Mouse (Mus musculus) C2C12 (cell line): ENCODE measurements around the gene Ccdc117. TPM values are rescaled to one million over a fixed set of nuclear protein-coding genes. Genes with fewer than 3 reads are reported as not detected.
"Not testable (repeated sequence)": the region's sequence is repeated elsewhere in the genome, so short reads cannot be mapped to it uniquely, and the experiment has no call there.

ENCODE experiments used
- H3K27me3 ChIP-seq: one replicate; pipeline ENCODE4 v1.6.1; 2011; ENCODE audit not compliant: control insufficient read depth, insufficient read depth, insufficient read length
- H3K36me3 ChIP-seq: one replicate; pipeline ENCODE4 v1.6.1; 2011; ENCODE audit not compliant: control insufficient read depth, insufficient read depth
- H3K4me3 ChIP-seq: one replicate; pipeline ENCODE4 v1.5.1; 2011; ENCODE audit warnings: mild to moderate bottlenecking, control low read depth; ENCODE audit not compliant: poor library complexity, insufficient read depth, severe bottlenecking
- H3K79me2 ChIP-seq: one replicate; pipeline ENCODE4 v1.6.1; 2011; ENCODE audit not compliant: control insufficient read depth, insufficient read depth
- H3K79me3 ChIP-seq: one replicate; pipeline ENCODE4 v1.6.1; 2011; ENCODE audit warnings: low read depth, control low read depth
- H3ac ChIP-seq: one replicate; pipeline ENCODE3; 2011; ENCODE audit warnings: low read depth; ENCODE audit not compliant: control insufficient read depth, insufficient read length
- CEBPB ChIP-seq: IDR thresholded peaks from one replicate; pipeline ENCODE4 v1.6.1; 2011; ENCODE audit warnings: low read depth, mild to moderate bottlenecking, control low read depth, moderate library complexity
- CTCF ChIP-seq: IDR thresholded peaks from one replicate; pipeline ENCODE4 v1.5.1; 2011; ENCODE audit not compliant: control insufficient read depth, insufficient read depth, insufficient read length
- FOSL1 ChIP-seq: IDR thresholded peaks from one replicate; pipeline ENCODE4 v1.8.0; 2011; ENCODE audit warnings: mild to moderate bottlenecking, low read length; ENCODE audit not compliant: poor library complexity, insufficient read depth, severe bottlenecking
- MAX ChIP-seq: IDR thresholded peaks from one replicate; pipeline ENCODE4 v1.6.1; 2011; ENCODE audit warnings: mild to moderate bottlenecking, control low read depth
- MYOD1 ChIP-seq: IDR thresholded peaks from one replicate; pipeline ENCODE4 v1.6.1; 2011; ENCODE audit warnings: low read depth; ENCODE audit not compliant: control insufficient read depth, insufficient read length
- MYOG ChIP-seq: IDR thresholded peaks from one replicate; pipeline ENCODE4 v1.6.1; 2011; ENCODE audit not compliant: control insufficient read depth, insufficient read length; ENCODE audit errors: extremely low read depth
- USF1 ChIP-seq: IDR thresholded peaks from one replicate; pipeline ENCODE4 v1.6.1; 2011; ENCODE audit warnings: low read depth, mild to moderate bottlenecking, control low read depth, moderate library complexity
- polyA plus RNA-seq: library from polyadenylated mRNA; unstranded; fragments of >200 nt; fragmentation: generic; extraction: Trizol; gene quantifications from one replicate; pipeline ENCODE4 v1.2.1, GENCODE M21; 2012; ENCODE audit warnings: missing spikeins

The Ccdc117 gene
- polyA plus RNA-seq, 1 experiment: 7.7 TPM

DNA sequence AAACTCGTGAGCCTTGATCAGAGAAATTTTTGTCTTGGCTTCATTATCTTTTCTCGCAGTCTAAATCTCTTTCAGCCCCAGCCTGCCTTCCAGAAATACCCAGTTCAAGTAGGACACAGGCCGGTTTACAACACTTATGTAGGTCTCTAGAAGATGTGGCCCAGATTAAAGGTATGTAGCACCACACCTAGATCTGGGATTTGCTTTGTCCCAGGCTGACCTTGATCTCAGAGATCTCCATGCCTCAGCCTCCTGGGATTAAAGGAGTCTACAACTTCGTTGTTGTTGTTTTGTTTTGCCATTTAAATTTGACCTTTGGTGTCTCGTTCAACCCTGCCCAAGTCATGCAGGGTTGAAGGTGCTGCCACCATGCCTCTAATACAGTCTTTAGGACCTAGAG, 46.1 kb downstream of the Ccdc117 start:
- peaks cover 12% of the 10 kb centered on the region for H3K27me3 ChIP-seq
- no peaks in the 10 kb centered on the region for H3K36me3 ChIP-seq
- no peaks in the 10 kb centered on the region for H3K79me3 ChIP-seq
- no peak overlapping the region for H3K4me3 ChIP-seq
- no peak overlapping the region for H3ac ChIP-seq
- H3K79me2 ChIP-seq: no peaks in the 10 kb centered on the region
- no peak for TF ChIP-seq MAX

DNA sequence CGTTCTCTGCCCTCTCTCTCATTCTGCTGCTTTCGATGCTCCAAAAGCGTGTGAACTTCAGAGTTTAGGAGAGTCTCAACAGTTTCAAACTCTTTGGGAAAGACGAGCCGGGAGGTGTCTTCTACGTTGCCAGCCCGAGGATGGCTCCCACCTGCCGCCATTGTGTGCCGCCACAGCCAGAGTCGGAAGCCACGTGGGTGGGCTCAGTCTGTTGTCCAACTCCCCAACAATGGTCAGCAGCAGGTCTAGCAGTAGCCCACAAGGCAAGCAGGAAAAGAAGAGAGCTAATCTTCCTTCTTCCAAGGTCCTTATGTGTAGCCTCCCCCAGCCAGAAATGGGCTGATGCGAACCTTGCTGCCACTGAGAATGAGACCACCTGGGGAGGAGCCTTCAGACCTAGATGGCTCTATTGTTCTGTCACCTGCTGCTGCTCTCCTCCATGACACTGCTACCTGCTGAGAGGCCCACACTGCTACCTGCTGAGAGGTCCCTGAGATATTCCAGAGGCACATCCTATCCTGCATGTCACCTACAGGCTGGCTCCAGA, 46.6 kb downstream of the Ccdc117 start:
- Histone ChIP-seq H3K4me3 (no peak overlapping the region), H3ac (no peak overlapping the region), H3K36me3 (no peaks in the 10 kb centered on the region), H3K79me2 (no peaks in the 10 kb centered on the region), H3K79me3 (no peaks in the 10 kb centered on the region), H3K27me3 (peaks cover 7% of the 10 kb centered on the region)
- TF ChIP-seq MYOG (no peak), MAX (no peak), MYOD1 (no peak), CEBPB (no peak), FOSL1 (no peak), CTCF (no peak), USF1 (no peak)

DNA sequence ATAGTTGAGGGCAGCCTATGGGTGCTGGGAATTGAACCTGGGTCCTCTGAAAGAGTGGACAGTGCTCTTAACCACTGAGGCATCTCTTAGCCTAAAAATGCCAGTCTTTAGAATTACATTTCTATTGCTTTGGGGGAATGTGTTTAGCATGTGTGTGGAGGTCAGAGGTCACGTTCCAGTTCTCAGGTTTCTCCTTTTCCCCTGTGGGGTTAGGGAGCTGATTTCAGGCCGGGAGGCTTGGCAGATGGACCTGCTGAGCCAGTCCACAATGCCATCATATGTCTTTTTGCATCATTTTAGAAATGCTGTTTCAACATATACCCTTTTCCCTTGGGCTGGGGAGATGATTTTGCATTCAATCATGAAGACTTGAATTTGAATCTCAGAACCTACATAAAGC, 48.1 kb downstream of the Ccdc117 start:
- H3K27me3 ChIP-seq: peaks cover 4% of the 10 kb centered on the region

DNA sequence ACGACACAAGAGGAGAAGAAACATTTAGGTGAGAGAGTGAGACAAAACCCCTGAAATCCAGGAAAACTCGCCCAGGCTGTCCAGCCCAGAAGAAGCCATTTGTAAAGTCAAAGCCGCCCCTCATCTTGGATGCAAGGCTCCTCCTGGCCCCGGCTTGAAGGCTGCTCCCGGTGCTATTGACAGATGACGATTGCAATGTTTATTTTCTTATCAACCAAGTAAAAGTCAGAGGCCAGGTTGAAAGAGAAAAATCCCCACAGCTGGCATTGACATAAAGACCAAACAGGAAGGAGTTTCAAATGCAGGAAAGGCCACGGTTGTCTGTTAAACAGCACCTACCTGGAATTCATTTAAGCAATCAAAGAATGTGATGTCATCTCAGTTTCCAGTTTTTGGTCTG, 50.1 kb downstream of the Ccdc117 start:
- Histone ChIP-seq H3K79me2 (no peaks in the 10 kb centered on the region), H3K27me3 (peaks cover 4% of the 10 kb centered on the region), H3K79me3 (no peaks in the 10 kb centered on the region), H3K4me3 (no peak overlapping the region), H3K36me3 (no peaks in the 10 kb centered on the region), H3ac (no peak overlapping the region)
- TF ChIP-seq MAX (no peak), MYOG (no peak), CTCF (no peak), MYOD1 (no peak), CEBPB (no peak), USF1 (no peak), FOSL1 (no peak)

More for the DNA sequence above, 48.1 kb downstream of the Ccdc117 start:
- Histone ChIP-seq H3K36me3 (no peaks in the 10 kb centered on the region), H3K4me3 (no peak overlapping the region), H3ac (no peak overlapping the region), H3K79me2 (no peaks in the 10 kb centered on the region), H3K79me3 (no peaks in the 10 kb centered on the region)
- no peak for TF ChIP-seq CTCF

DNA sequence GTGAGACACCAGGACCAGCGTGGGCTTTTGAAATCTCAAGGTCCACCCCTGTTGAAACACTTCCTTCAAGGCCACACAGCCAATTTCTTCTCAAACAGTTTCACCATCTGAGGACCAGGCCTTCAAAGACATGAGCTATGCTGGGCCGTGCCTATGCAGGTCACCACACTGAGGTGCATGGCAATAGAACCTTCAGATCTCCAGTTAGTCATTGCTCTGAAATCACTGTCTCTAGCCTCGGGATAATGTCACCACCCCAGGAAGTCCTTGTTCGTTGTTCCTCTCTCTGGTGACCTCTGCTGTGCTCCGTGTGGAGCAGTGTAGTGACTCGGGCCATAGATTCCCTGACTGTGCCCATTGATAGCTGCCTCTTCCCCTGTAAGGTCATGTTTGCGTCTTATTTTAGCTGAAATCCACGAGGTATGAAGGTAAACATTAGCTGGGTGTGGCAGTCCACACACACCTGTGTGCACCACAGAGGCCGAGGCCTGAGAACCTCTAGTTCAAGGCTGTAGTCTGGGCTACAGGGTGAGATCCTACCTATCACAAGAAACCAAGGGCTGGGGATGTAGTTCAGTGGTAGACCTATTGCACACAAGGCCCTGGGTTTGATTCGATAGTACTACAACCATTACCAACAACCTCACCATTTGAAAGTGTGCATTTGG, 50.9 kb downstream of the Ccdc117 start:
- no peak overlapping the region for H3ac ChIP-seq
- H3K36me3 ChIP-seq: no peaks in the 10 kb centered on the region
- H3K79me3 ChIP-seq: no peaks in the 10 kb centered on the region
- no peaks in the 10 kb centered on the region for H3K79me2 ChIP-seq
- no peak for TF ChIP-seq FOSL1
- no peak for TF ChIP-seq MYOG
- TF ChIP-seq MYOD1: no peak
- no peak for TF ChIP-seq USF1
- no peak for TF ChIP-seq CEBPB
- no peak for TF ChIP-seq MAX
- no peak for TF ChIP-seq CTCF
- no peak overlapping the region for H3K4me3 ChIP-seq
- H3K27me3 ChIP-seq: peaks cover 4% of the 10 kb centered on the region

DNA sequence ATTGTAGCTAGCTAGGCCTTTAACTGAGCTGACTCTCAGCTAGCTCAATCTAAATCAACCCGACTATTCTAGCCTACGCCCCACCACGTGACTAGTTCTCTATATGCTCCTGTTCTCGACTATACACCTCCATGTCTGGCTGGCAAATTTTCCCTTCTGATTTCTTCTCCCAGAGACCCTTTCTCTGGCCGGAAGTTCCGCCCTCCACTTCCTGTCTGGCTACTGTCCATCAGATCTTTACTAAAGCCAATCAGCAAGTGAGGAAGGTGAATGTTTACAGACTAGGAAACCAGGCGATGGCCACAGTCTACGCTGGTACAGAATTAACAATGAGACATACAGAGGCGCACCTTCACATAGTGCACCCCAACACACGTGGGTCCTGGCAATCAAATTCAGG, 52.6 kb downstream of the Ccdc117 start:
- H3ac ChIP-seq, H3K4me3 ChIP-seq, H3K79me3 ChIP-seq, H3K36me3 ChIP-seq, H3K27me3 ChIP-seq, H3K79me2 ChIP-seq: not testable (repeated sequence)
